Mouse (Mus musculus) liver, embryonic 14.5 days (tissue): ENCODE data around the gene Myof.

Experiments used
- CTCF ChIP-seq: IDR thresholded peaks from 2 replicates; pipeline ENCODE4 v1.5.1; 2016; ENCODE audit warnings: antibody characterized with exemption, low read depth, control low read depth
- EP300 ChIP-seq: IDR thresholded peaks from 2 replicates; pipeline ENCODE4 v1.6.1; 2016; ENCODE audit warnings: antibody characterized with exemption, low read depth

- TF ChIP-seq EP300, result no peak
- TF ChIP-seq CTCF, result no peak
Observed at GRCm38 (mm10) chr19:38000990-38001389, 42.4 kb downstream of the Myof start.
